Mouse (Mus musculus) stomach, postnatal 0 days (tissue): Measurements from ENCODE around the gene Fam221a. TPM values are rescaled to one million over a fixed set of nuclear protein-coding genes. Genes with fewer than 3 reads are reported as not detected.

ENCODE experiments used
- ATAC-seq: fragments of 200-750 bp; cut with Nextera tagmentation; 2 replicates; pipeline ENCODE4 v1.8.0; 2017; ENCODE audit not compliant: low FRiP score, low TSS enrichment
- DNase-seq: peaks from one replicate; pipeline ENCODE4 v3.0.0-alpha.2; 2016; ENCODE audit warnings: low spot score
- H3K27ac ChIP-seq: fragments of 300-500 bp; sonication (generic); replicated peaks from 2 replicates; pipeline ENCODE4 v1.5.1; 2014; ENCODE audit warnings: mild to moderate bottlenecking, control low read depth
- H3K27me3 ChIP-seq: fragments of 300-500 bp; sonication (generic); 2 replicates; pipeline ENCODE4 v1.6.1; 2014; ENCODE audit warnings: low read length; ENCODE audit not compliant: control insufficient read depth, insufficient read depth
- H3K36me3 ChIP-seq: fragments of 300-500 bp; sonication (generic); 2 replicates; pipeline ENCODE4 v1.6.1; 2014; ENCODE audit warnings: low read length, mixed read lengths; ENCODE audit not compliant: control insufficient read depth, insufficient read depth
- H3K4me1 ChIP-seq: fragments of 300-500 bp; sonication (generic); replicated peaks from 2 replicates; pipeline ENCODE4 v1.6.1; 2014; ENCODE audit warnings: antibody characterized with exemption; ENCODE audit not compliant: control insufficient read depth, insufficient read depth
- H3K4me2 ChIP-seq: fragments of 300-500 bp; sonication (generic); replicated peaks from 2 replicates; pipeline ENCODE4 v1.6.1; 2014; ENCODE audit warnings: low read depth, mild to moderate bottlenecking, control low read depth, moderate library complexity
- H3K4me3 ChIP-seq: fragments of 300-500 bp; sonication (generic); 2 replicates; pipeline ENCODE4 v1.5.1; 2014; ENCODE audit warnings: low read depth, low read length, control low read depth
- H3K9ac ChIP-seq: fragments of 300-500 bp; sonication (generic); 2 replicates; pipeline ENCODE4 v1.6.1; 2014; ENCODE audit warnings: mild to moderate bottlenecking, low read length, control low read depth, mixed read lengths
- H3K9me3 ChIP-seq: fragments of 300-500 bp; sonication (generic); 2 replicates; pipeline ENCODE4 v1.6.1; 2016; ENCODE audit warnings: low read length; ENCODE audit not compliant: control insufficient read depth
- CTCF ChIP-seq: IDR thresholded peaks from 2 replicates; pipeline ENCODE4 v1.5.1; 2016; ENCODE audit warnings: antibody characterized with exemption, low read depth, mild to moderate bottlenecking, moderate library complexity
- EP300 ChIP-seq: optimal IDR thresholded peaks from 2 replicates; pipeline ENCODE3; 2016; ENCODE audit warnings: antibody characterized with exemption
- WGBS: fragments of 180-500 bp; shearing (Covaris S2); extraction: QIAGEN DNeasy Blood & Tissue Kit; methylation state at CpG from one replicate; pipeline ENCODE4 v1.1.7; 2014; 5-methylcytosine and 5-hydroxymethylcytosine counted together
- polyA plus RNA-seq: library from polyadenylated mRNA; unstranded; fragments of >200 nt; fragmentation: Nextera tagmentation; extraction: Ambion mirVana; gene quantifications from 2 replicates; pipeline ENCODE4 v1.2.1, GENCODE M21; 2015

Fam221a gene
- polyA plus RNA-seq, 1 experiment from 2014 or later: 4.4 TPM

- H3K27ac ChIP-seq: no peak overlapping the region
- H3K9me3 ChIP-seq: no peaks in the 10 kb centered on the region
- DNase-seq (no peak), ATAC-seq (no peak)
- no peaks in the 10 kb centered on the region for H3K27me3 ChIP-seq
- no peak overlapping the region for H3K4me3 ChIP-seq
- H3K4me2 ChIP-seq: no peak overlapping the region
- 44% methylated on average over 9 of the region's 9 CpGs for WGBS
- H3K36me3 ChIP-seq: peaks cover 2% of the 10 kb centered on the region; the same call in 1 of the 2 replicates
- no peak overlapping the region for H3K9ac ChIP-seq
- TF ChIP-seq CTCF: no peak
- TF ChIP-seq EP300: no peak
- no peaks in the 10 kb centered on the region for H3K4me1 ChIP-seq
Measured at GRCm38 (mm10) chr6:49338566-49338965, 29.0 kb upstream of the Fam221a start.

GRCm38 (mm10) chr6:49339145-49339544 lies 28.4 kb upstream of the Fam221a start:
- H3K4me1 ChIP-seq: no peaks in the 10 kb centered on the region
- no peak for ATAC-seq
- H3K4me2 ChIP-seq: no peak overlapping the region
- H3K9me3 ChIP-seq: no peaks in the 10 kb centered on the region
- TF ChIP-seq EP300: no peak
- TF ChIP-seq CTCF: no peak
- H3K27ac ChIP-seq: no peak overlapping the region
- H3K36me3 ChIP-seq: no peaks in the 10 kb centered on the region; the same call in 1 of the 2 replicates
- no peak overlapping the region for H3K4me3 ChIP-seq
- no peaks in the 10 kb centered on the region for H3K27me3 ChIP-seq
- DNase-seq: no peak
- WGBS: 46% methylated on average over 6 of the region's 6 CpGs
- no peak overlapping the region for H3K9ac ChIP-seq

- Histone ChIP-seq H3K9me3 (no peaks in the 10 kb centered on the region), H3K27ac (no peak overlapping the region), H3K36me3 (no peaks in the 10 kb centered on the region; the same call in 1 of the 2 replicates), H3K9ac (no peak overlapping the region), H3K27me3 (no peaks in the 10 kb centered on the region), H3K4me2 (no peak overlapping the region), H3K4me3 (no peak overlapping the region), H3K4me1 (no peaks in the 10 kb centered on the region)
- TF ChIP-seq EP300: no peak
- no peak for TF ChIP-seq CTCF
- WGBS: 84% methylated on average over 14 of the region's 14 CpGs
- DNase-seq (no peak), ATAC-seq (no peak)
Measured at GRCm38 (mm10) chr6:49343737-49344469, 23.6 kb upstream of the Fam221a start.

- WGBS: 83% methylated on average over 7 of the region's 7 CpGs
- TF ChIP-seq CTCF: no peak
- TF ChIP-seq EP300: no peak
- ATAC-seq (no peak), DNase-seq (no peak)
- Histone ChIP-seq H3K9ac (no peak overlapping the region), H3K4me3 (no peak overlapping the region), H3K36me3 (no peaks in the 10 kb centered on the region), H3K4me1 (no peaks in the 10 kb centered on the region), H3K27me3 (no peaks in the 10 kb centered on the region), H3K9me3 (no peaks in the 10 kb centered on the region), H3K27ac (no peak overlapping the region), H3K4me2 (no peak overlapping the region)
Measured at GRCm38 (mm10) chr6:49349826-49350225, 17.7 kb upstream of the Fam221a start.

- WGBS: 77% methylated on average over 3 of the region's 3 CpGs
- Histone ChIP-seq H3K4me3 (no peak overlapping the region), H3K9ac (no peak overlapping the region), H3K4me2 (no peak overlapping the region), H3K9me3 (no peaks in the 10 kb centered on the region), H3K4me1 (no peaks in the 10 kb centered on the region), H3K27me3 (no peaks in the 10 kb centered on the region), H3K27ac (no peak overlapping the region), H3K36me3 (no peaks in the 10 kb centered on the region)
- no peak for ATAC-seq
- no peak for DNase-seq
- TF ChIP-seq EP300: no peak
- TF ChIP-seq CTCF: no peak
Measured at GRCm38 (mm10) chr6:49354613-49355012, 12.9 kb upstream of the Fam221a start.

- 73% methylated on average over 4 of the region's 4 CpGs for WGBS
- Histone ChIP-seq H3K4me1 (no peaks in the 10 kb centered on the region), H3K9ac (no peak overlapping the region), H3K4me2 (no peak overlapping the region), H3K36me3 (no peaks in the 10 kb centered on the region), H3K9me3 (no peaks in the 10 kb centered on the region), H3K27ac (no peak overlapping the region), H3K4me3 (no peak overlapping the region), H3K27me3 (no peaks in the 10 kb centered on the region)
- DNase-seq: no peak
- TF ChIP-seq EP300 (no peak), CTCF (peak; percentile 50)
- ATAC-seq: no peak
Measured at GRCm38 (mm10) chr6:49355171-49355570, 12.4 kb upstream of the Fam221a start.
